Mouse (Mus musculus) Patski (cell line): ENCODE measurements at regions not wholly inside any gene's neighbourhood (a gene's known extent, or its start where the extent isn't known, plus 50 kb on each side); places are given as distances from the start of the nearest gene placed in this dataset.

Experiments
- ATAC-seq: fragments of 100-300 bp; one replicate; pipeline ENCODE4 v1.8.0; 2021
- CTCF ChIA-PET: fragments of 350-600 bp; sonication (Branson Sonifier 250); formaldehyde crosslinking; loops from one replicate; lab custom pipeline; 2022; ENCODE audit warnings: inconsistent platforms; lab: Charles Lee
- POLR2A ChIA-PET: fragments of 350-600 bp; sonication (Branson Sonifier 250); formaldehyde crosslinking; loops from one replicate; lab custom pipeline; 2022; ENCODE audit warnings: antibody characterized with exemption, inconsistent platforms; lab: Charles Lee
- DNase-seq: peaks from one replicate; pipeline ENCODE4 v3.0.0-alpha.2; 2011; ENCODE audit warnings: low read depth, low spot score
- H3K27me3 ChIP-seq: fragments of 371-371 bp; one replicate; pipeline ENCODE4 v1.5.1; 2021
- CTCF ChIP-seq: fragments of 100-300 bp; IDR thresholded peaks from one replicate; pipeline ENCODE4 v1.5.1; 2021
- in situ Hi-C: fragments of 300-500 bp; cut with MboI; formaldehyde crosslinking; loops from 3 replicates; pipeline ENCODE4 v1.11.1; 2018; ENCODE audit warnings: low pct_unique_long_range_greater_than_20kb, mixed read lengths

DNA sequence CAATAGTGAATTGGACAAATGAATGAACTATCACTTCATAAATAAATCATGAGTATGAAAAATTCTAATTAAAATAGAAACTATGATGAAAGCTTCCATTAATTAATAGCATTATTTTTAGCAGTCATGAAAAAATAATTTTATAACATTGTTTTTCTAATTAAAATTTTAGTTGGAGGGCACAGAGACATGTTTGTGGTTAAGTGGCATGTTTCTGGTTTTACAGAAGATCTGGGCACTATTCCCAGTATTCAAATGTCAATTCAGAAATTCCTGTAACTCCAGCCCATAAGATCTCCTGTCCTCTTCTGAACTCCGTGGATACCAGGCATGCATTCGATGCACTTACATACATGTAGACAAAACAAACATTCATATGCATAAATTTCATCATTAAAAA, 650.6 kb upstream of the Lrfn5 start:
- ATAC-seq (no peak), DNase-seq (no peak)
- ChIA-PET POLR2A (no interaction called here), CTCF (no interaction called here)
- TF ChIP-seq CTCF: no peak
- in situ Hi-C loops: no loop called here
- no peaks in the 10 kb centered on the region for H3K27me3 ChIP-seq

GRCm38 (mm10) chr12:60892408-60892807, 630.5 kb upstream of the Lrfn5 start:
- DNase-seq (no peak), ATAC-seq (no peak)
- in situ Hi-C loops: no loop called here
- POLR2A ChIA-PET: no interaction called here
- CTCF ChIA-PET: no interaction called here
- TF ChIP-seq CTCF: no peak
- no peaks in the 10 kb centered on the region for H3K27me3 ChIP-seq

DNA sequence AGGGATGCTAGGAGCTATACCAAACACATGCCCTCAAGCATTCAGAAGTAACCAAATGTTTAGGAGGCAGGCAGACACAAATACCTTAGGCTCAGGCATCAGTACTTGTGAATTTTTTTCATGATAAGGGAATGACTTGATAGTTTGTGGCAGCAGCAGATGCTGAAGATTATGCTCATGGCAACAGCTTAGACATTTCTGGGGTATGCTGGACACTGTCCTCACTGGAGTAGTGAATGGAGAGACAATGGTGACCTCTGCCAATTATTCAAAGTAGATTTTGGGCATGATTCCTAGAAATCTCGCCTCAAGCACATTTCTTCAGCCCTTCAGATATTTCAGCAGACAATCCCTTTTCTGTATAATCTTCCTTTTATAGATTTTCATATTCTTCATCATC, 628.4 kb upstream of the Lrfn5 start:
- POLR2A ChIA-PET: no interaction called here
- CTCF ChIA-PET: no interaction called here
- TF ChIP-seq CTCF: no peak
- in situ Hi-C loops: no loop called here
- DNase-seq: no peak
- no peak for ATAC-seq
- H3K27me3 ChIP-seq: no peaks in the 10 kb centered on the region

GRCm38 (mm10) chr12:60932029-60932428, 590.9 kb upstream of the Lrfn5 start:
- DNase-seq: no peak
- TF ChIP-seq CTCF: no peak
- ChIA-PET POLR2A (no interaction called here), CTCF (no interaction called here)
- in situ Hi-C loops: no loop called here
- ATAC-seq: no peak
- H3K27me3 ChIP-seq: no peaks in the 10 kb centered on the region

DNA sequence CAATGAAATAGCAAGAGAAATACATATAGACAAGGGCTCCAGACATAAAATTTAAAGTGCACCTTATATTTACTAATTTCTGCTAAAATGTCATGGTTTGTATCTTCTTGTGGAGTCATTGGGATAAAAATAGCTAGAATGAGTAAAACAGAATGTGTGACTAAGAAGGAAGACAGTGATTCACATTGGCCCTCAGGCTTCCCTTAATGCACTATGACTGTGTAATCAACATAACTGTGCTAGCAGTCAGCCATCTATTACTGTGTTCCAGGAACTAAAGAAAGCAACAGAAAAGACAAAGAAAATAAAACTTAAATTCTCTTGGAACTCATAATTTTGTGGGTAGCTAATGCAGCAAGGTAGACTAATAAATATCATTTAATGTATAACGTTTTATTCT, 555.5 kb upstream of the Lrfn5 start:
- ChIA-PET CTCF (no interaction called here), POLR2A (no interaction called here)
- DNase-seq (peak; percentile 31), ATAC-seq (peak; percentile 88)
- TF ChIP-seq CTCF: no peak
- in situ Hi-C loops: no loop called here
- H3K27me3 ChIP-seq: no peaks in the 10 kb centered on the region

DNA sequence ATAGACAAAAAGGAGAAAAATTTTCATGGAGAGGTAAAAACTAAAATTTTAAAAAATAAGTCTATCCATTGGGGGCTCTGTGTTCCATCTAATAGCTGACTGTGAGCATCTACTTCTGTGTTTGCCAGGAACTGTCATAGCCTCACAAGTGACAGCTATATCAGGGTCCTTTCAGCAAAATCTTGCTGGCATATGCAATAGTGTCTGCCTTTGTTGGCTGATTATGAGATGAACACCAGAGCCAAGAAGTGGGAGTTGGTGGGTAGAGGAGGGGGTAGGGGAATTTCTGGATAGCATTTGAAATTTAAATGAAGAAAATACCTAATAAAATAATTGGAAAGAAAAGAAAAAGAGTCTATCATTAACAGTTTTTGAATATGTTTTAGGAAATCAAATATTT, 544.5 kb upstream of the Lrfn5 start:
- no peaks in the 10 kb centered on the region for H3K27me3 ChIP-seq
- TF ChIP-seq CTCF: no peak
- ChIA-PET CTCF (no interaction called here), POLR2A (no interaction called here)
- no peak for DNase-seq
- no peak for ATAC-seq
- in situ Hi-C loops: no loop called here
